Mouse (Mus musculus) midbrain, embryonic 14.5 days (tissue): Measurements from ENCODE around the gene Nnat. TPM values are rescaled to one million over a fixed set of nuclear protein-coding genes. Genes with fewer than 3 reads are reported as not detected.

Experiments
- ATAC-seq: fragments of 200-750 bp; cut with Nextera tagmentation; 2 replicates; pipeline ENCODE4 v1.8.0; 2017; ENCODE audit warnings: moderate number of reproducible peaks, moderate library complexity; ENCODE audit not compliant: low FRiP score, low TSS enrichment
- DNase-seq: peaks from one replicate; pipeline ENCODE4 v3.0.0-alpha.2; 2015
- H3K27ac ChIP-seq: fragments of 300-500 bp; sonication (generic); replicated peaks from 2 replicates; pipeline ENCODE4 v1.5.1; 2014; ENCODE audit warnings: mild to moderate bottlenecking, low read depth, low read length, moderate library complexity
- H3K27me3 ChIP-seq: fragments of 300-500 bp; sonication (generic); 2 replicates; pipeline ENCODE4 v1.6.1; 2014; ENCODE audit warnings: low read length, control low read depth, mixed read lengths; ENCODE audit not compliant: control insufficient read depth, insufficient read depth
- H3K36me3 ChIP-seq: fragments of 300-500 bp; sonication (generic); 2 replicates; pipeline ENCODE4 v1.6.1; 2014; ENCODE audit warnings: low read length, control low read depth; ENCODE audit not compliant: control insufficient read depth, insufficient read depth
- H3K4me1 ChIP-seq: fragments of 300-500 bp; sonication (generic); 2 replicates; pipeline ENCODE4 v1.6.1; 2014; ENCODE audit warnings: mild to moderate bottlenecking, antibody characterized with exemption, low read length, control low read depth; ENCODE audit not compliant: control insufficient read depth, insufficient read depth
- H3K4me2 ChIP-seq: fragments of 300-500 bp; sonication (generic); 2 replicates; pipeline ENCODE4 v1.6.1; 2014; ENCODE audit warnings: mild to moderate bottlenecking, low read length, moderate library complexity
- H3K4me3 ChIP-seq: fragments of 300-500 bp; sonication (generic); replicated peaks from 2 replicates; pipeline ENCODE4 v1.5.1; 2014; ENCODE audit warnings: low read depth, low read length
- H3K9ac ChIP-seq: fragments of 300-500 bp; sonication (generic); replicated peaks from 2 replicates; pipeline ENCODE4 v1.6.1; 2014; ENCODE audit warnings: mild to moderate bottlenecking, low read length, moderate library complexity
- H3K9me3 ChIP-seq: fragments of 300-500 bp; sonication (generic); 2 replicates; pipeline ENCODE4 v1.6.1; 2016; ENCODE audit warnings: low read length, control low read depth, mixed read lengths; ENCODE audit not compliant: control insufficient read depth
- WGBS: fragments of 180-500 bp; shearing (Covaris S2); extraction: QIAGEN DNeasy Blood & Tissue Kit; methylation state at CpG from one replicate; pipeline ENCODE4 v1.1.7; 2014; 5-methylcytosine and 5-hydroxymethylcytosine counted together
- polyA plus RNA-seq: library from polyadenylated mRNA; unstranded; fragments of >200 nt; fragmentation: Nextera tagmentation; extraction: Ambion mirVana; gene quantifications from 2 replicates; pipeline ENCODE4 v1.2.1, GENCODE M21; 2014

The Nnat gene
- polyA plus RNA-seq, 1 experiment from 2014 or later, result 7,465 TPM

DNA sequence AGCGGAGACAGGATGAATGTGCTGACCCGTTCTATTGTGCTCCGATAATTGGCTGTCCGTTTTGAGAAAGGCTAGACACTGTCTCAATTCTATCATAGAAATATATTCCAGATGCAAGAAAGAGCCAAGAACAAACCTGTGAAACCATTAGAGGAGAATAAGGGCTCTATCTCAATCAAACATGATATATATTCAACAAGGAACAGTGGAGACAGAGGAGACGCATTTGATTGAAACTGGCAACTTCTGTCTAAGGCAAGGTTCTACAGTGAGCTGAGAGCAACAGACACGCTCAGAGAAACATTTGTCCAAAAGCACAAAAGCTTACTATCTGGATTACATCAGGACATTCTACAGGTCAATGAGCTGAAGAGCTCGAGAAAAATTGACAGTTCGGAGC, 18.2 kb upstream of the Nnat start:
- Histone ChIP-seq H3K9me3 (no peaks in the 10 kb centered on the region), H3K4me3 (no peak overlapping the region), H3K9ac (no peak overlapping the region), H3K4me2 (0 out of 2 replicates have a peak overlapping the region, but pooled peaks have one; percentile 29), H3K27ac (peak overlapping the region; percentile 73), H3K27me3 (no peaks in the 10 kb centered on the region), H3K36me3 (no peaks in the 10 kb centered on the region; the same call in 1 of the 2 replicates), H3K4me1 (peaks cover 74% of the 10 kb centered on the region)
- ATAC-seq (no peak), DNase-seq (no peak)
- 26% methylated on average over 8 of the region's 8 CpGs for WGBS

- Histone ChIP-seq H3K4me1 (peaks cover 70% of the 10 kb centered on the region), H3K27ac (peak overlapping the region; percentile 73), H3K4me2 (no peak overlapping the region), H3K27me3 (no peaks in the 10 kb centered on the region), H3K4me3 (no peak overlapping the region), H3K36me3 (peaks cover under 1% of the 10 kb centered on the region), H3K9ac (no peak overlapping the region), H3K9me3 (no peaks in the 10 kb centered on the region)
- 51% methylated on average over 4 of the region's 4 CpGs for WGBS
- DNase-seq (no peak), ATAC-seq (no peak)
These were observed 17.5 kb upstream of the Nnat start for GRCm38 (mm10) chr2:157542415-157542814.

GRCm38 (mm10) chr2:157544333-157544888, 15.5 kb upstream of the Nnat start:
- WGBS, result 44% methylated on average over 9 of the region's 9 CpGs
- no peaks in the 10 kb centered on the region for H3K9me3 ChIP-seq
- no peak overlapping the region; the same call in 1 of the 2 replicates for H3K9ac ChIP-seq
- no peaks in the 10 kb centered on the region for H3K27me3 ChIP-seq
- H3K4me1 ChIP-seq, result peaks cover 71% of the 10 kb centered on the region
- peaks cover 13% of the 10 kb centered on the region for H3K36me3 ChIP-seq
- H3K4me3 ChIP-seq, result no peak overlapping the region
- DNase-seq (peak; percentile 68), ATAC-seq (no peak)
- no peak overlapping the region for H3K4me2 ChIP-seq
- peak overlapping the region; percentile 74 for H3K27ac ChIP-seq

- no peaks in the 10 kb centered on the region for H3K27me3 ChIP-seq
- H3K9ac ChIP-seq, result no peak overlapping the region
- DNase-seq (peak; percentile 82), ATAC-seq (no peak)
- no peak overlapping the region for H3K4me3 ChIP-seq
- H3K4me1 ChIP-seq, result peaks cover 48% of the 10 kb centered on the region
- no peaks in the 10 kb centered on the region for H3K9me3 ChIP-seq
- peaks cover 13% of the 10 kb centered on the region for H3K36me3 ChIP-seq
- H3K4me2 ChIP-seq, result no peak overlapping the region
- peak overlapping the region; percentile 74 for H3K27ac ChIP-seq
These were observed 13.2 kb upstream of the Nnat start for GRCm38 (mm10) chr2:157546686-157547085.

DNA sequence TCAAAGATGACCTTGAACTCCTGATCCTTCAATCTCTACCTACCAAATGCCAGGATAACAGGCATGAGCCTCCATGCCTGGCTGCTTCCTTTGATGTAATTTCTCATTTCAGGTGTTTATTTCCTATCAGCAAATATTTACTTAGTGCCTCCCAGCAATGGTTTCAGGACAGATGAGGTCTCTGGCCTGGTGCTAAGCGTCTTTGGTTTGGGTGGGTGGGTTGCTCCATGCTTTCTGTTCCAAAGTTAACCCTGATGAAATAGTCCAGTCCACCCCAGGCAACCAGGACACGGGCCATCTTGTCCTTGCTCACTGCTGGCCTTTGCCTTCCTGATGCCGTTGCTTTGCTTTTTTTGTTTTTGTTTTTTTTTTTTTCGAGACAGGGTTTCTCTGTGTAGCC, 9.6 kb upstream of the Nnat start:
- Histone ChIP-seq H3K4me1 (peaks cover 29% of the 10 kb centered on the region), H3K9ac (no peak overlapping the region), H3K4me2 (no peak overlapping the region), H3K36me3 (peaks cover 13% of the 10 kb centered on the region), H3K27me3 (no peaks in the 10 kb centered on the region), H3K27ac (no peak overlapping the region), H3K4me3 (no peak overlapping the region), H3K9me3 (no peaks in the 10 kb centered on the region)
- 93% methylated on average over 4 of the region's 4 CpGs for WGBS
- DNase-seq (no peak), ATAC-seq (no peak)

DNA sequence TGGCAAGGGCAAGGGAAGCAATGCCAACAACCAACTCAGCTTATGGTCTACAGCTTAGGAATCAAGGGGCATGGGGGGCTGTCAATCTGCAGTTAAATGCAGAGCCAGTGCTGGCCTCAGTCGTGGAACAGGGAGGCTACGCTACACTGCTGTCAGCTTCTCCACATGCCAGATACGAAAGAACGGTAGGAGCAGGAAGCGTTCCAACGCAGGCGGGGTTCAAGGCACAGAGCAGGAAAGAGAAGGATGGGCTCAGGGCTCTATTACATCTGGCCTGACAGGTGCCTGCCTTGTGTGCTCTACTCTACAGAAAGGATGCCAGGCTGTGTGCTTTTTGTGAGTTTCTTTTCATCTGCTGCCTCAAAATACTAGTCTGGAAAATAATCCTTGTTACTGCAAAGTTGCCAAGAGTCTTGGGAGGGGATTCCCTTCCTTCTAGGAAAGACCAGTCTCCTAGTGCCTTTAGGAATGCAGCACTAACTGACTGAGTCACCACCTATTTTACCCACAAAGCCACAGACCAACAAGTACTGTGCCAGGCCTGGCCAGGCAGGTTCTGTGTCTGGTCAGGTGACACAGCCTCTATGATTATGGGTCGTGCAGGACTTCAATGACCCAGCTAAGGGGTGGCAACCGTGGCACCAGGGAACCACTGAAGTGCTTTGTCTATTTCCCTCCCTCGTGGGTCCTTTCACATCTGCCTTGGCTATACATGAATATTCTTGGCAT, 7.6 kb upstream of the Nnat start:
- no peaks in the 10 kb centered on the region; the same call in 1 of the 2 replicates for H3K9me3 ChIP-seq
- 80% methylated on average over 10 of the region's 10 CpGs for WGBS
- H3K36me3 ChIP-seq, result peaks cover 24% of the 10 kb centered on the region
- H3K4me1 ChIP-seq, result 0 out of 2 replicates have a peak, but pooled peaks cover 12% of the 10 kb centered on the region
- H3K4me3 ChIP-seq, result no peak overlapping the region
- no peaks in the 10 kb centered on the region for H3K27me3 ChIP-seq
- DNase-seq (no peak), ATAC-seq (no peak)
- H3K27ac ChIP-seq, result peak overlapping the region; percentile 26; the same call in 1 of the 2 replicates
- H3K4me2 ChIP-seq, result no peak overlapping the region
- no peak overlapping the region for H3K9ac ChIP-seq

DNA sequence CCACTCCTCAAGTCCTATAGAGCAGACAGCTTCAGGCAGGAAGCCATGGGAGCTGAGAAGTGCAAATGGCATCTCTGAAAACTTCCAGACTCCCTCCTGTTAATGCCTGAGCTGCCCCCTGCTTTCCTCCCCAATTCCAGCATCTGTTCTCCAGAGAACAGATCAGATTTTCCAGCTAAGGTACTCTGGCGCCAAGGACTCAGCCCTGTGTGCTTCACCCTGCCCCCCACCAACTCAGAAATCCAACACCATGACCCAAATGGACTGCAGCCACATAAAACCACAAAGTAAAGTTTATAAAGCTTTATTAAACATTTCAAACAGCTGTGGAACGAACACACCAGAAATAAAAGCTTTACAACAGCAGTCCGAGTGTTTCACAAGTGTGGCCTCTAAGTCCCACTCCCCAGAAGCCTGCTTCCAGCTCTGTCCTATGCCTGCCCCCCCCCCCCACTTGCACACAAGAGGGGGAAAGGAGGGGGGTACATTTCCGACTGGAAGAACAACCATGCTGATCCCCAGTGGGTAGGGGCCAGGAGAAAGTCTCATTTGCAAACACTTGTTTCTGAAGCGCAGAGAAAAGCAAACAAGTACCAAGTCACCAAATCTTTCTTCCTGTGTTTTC, 3.7 kb upstream of the Nnat start:
- no peak overlapping the region for H3K4me3 ChIP-seq
- no peaks in the 10 kb centered on the region for H3K27me3 ChIP-seq
- no peak overlapping the region for H3K9ac ChIP-seq
- 72% methylated on average over 5 of the region's 5 CpGs for WGBS
- DNase-seq (no peak), ATAC-seq (no peak)
- peaks cover 8% of the 10 kb centered on the region; the same call in 1 of the 2 replicates for H3K4me1 ChIP-seq
- peaks cover 23% of the 10 kb centered on the region for H3K9me3 ChIP-seq
- H3K36me3 ChIP-seq, result peaks cover 21% of the 10 kb centered on the region
- H3K27ac ChIP-seq, result no peak overlapping the region
- H3K4me2 ChIP-seq, result no peak overlapping the region

DNA sequence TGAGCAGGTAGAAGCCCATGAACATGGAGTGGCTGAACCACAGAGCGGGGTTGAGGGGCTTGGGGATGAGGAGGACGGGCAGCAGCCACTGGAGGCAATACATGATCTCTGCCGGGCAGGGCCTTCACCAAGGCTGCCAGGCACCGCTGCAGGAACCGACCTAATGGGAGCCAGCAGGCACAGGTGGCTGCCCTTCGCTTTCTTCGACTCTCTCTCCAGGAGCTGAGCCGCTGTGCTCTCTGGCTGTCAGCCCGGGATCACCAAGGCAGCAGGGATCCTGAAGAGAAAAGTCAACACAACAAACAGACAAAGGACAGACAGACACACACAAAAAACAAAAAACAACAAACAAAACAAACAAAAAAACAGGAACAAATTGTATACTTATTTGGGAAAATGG, 1.8 kb upstream of the Nnat start:
- H3K4me3 ChIP-seq, result no peak overlapping the region
- no peak for ATAC-seq
- H3K4me1 ChIP-seq, result peaks cover 10% of the 10 kb centered on the region; the same call in 1 of the 2 replicates
- DNase-seq, result no peak
- 68% methylated on average over 9 of the region's 9 CpGs for WGBS
- H3K4me2 ChIP-seq, result no peak overlapping the region
- H3K27ac ChIP-seq, result peak overlapping the region; percentile 93; the same call in 1 of the 2 replicates
- no peaks in the 10 kb centered on the region for H3K27me3 ChIP-seq
- H3K36me3 ChIP-seq, result peaks cover 37% of the 10 kb centered on the region
- H3K9ac ChIP-seq, result no peak overlapping the region
- peaks cover 34% of the 10 kb centered on the region for H3K9me3 ChIP-seq
